Mouse (Mus musculus): ENCODE data around the gene Spsb1. TPM values are rescaled to one million over a fixed set of nuclear protein-coding genes. Genes with fewer than 3 reads are reported as not detected.

Spsb1 gene
- polyA plus RNA-seq, 1 experiment from 2014 or later = 15.6 TPM

- Histone ChIP-seq H3K36me3 (no peaks in the 10 kb centered on the region), H3K4me2 (no peak overlapping the region), H3K9me3 (no peaks in the 10 kb centered on the region), H3K4me1 (no peaks in the 10 kb centered on the region), H3K27ac (no peak overlapping the region), H3K27me3 (replicated peaks) (no peaks in the 10 kb centered on the region), H3K4me3 (replicated peaks) (no peak overlapping the region), H3K9ac (no peak overlapping the region)
- WGBS = 66% methylated on average over 3 of the region's 3 CpGs
- no peak for ATAC-seq (ENCODE audit: insufficient read depth, low FRiP score, low read depth)
Measured at GRCm38 (mm10) chr4:149930755-149931154, 24.1 kb downstream of the Spsb1 start.

- Histone ChIP-seq H3K36me3 (no peaks in the 10 kb centered on the region), H3K4me2 (no peak overlapping the region), H3K27ac (no peak overlapping the region), H3K27me3 (replicated peaks) (no peaks in the 10 kb centered on the region), H3K9ac (no peak overlapping the region), H3K4me1 (peaks cover 40% of the 10 kb centered on the region), H3K9me3 (no peaks in the 10 kb centered on the region), H3K4me3 (replicated peaks) (no peak overlapping the region)
- ATAC-seq (ENCODE audit: insufficient read depth, low FRiP score, low read depth) = no peak
- 78% methylated on average over 4 of the region's 5 CpGs for WGBS
Measured at GRCm38 (mm10) chr4:149923014-149923413, 31.8 kb downstream of the Spsb1 start.

- peak overlapping the region; percentile 72 for H3K27ac ChIP-seq
- WGBS = 33% methylated on average over 14 of the region's 14 CpGs
- H3K27me3 ChIP-seq (replicated peaks) = no peaks in the 10 kb centered on the region
- peaks cover 40% of the 10 kb centered on the region for H3K4me1 ChIP-seq
- H3K36me3 ChIP-seq = no peaks in the 10 kb centered on the region
- no peak overlapping the region for H3K4me3 ChIP-seq (replicated peaks)
- H3K9me3 ChIP-seq = no peaks in the 10 kb centered on the region
- H3K4me2 ChIP-seq = no peak overlapping the region
- ATAC-seq (ENCODE audit: insufficient read depth, low FRiP score, low read depth) = peak; percentile 37; the same call in 1 of the 2 replicates
- H3K9ac ChIP-seq = no peak overlapping the region
Measured at GRCm38 (mm10) chr4:149922121-149922718, 32.6 kb downstream of the Spsb1 start.

GRCm38 (mm10) chr4:149920886-149921285, 34.0 kb downstream of the Spsb1 start:
- Histone ChIP-seq H3K9ac (no peak overlapping the region), H3K4me3 (replicated peaks) (no peak overlapping the region), H3K27ac (peak overlapping the region; percentile 70), H3K4me1 (peaks cover 49% of the 10 kb centered on the region), H3K9me3 (no peaks in the 10 kb centered on the region), H3K36me3 (no peaks in the 10 kb centered on the region), H3K4me2 (no peak overlapping the region; the same call in 1 of the 2 replicates), H3K27me3 (replicated peaks) (no peaks in the 10 kb centered on the region)
- 0 out of 2 replicates have a peak, but pooled peaks have one; percentile 1 for ATAC-seq (ENCODE audit: insufficient read depth, low FRiP score, low read depth)
- 21% methylated on average over 12 of the region's 12 CpGs for WGBS

- Histone ChIP-seq H3K36me3 (no peaks in the 10 kb centered on the region), H3K9ac (no peak overlapping the region), H3K4me1 (peaks cover 55% of the 10 kb centered on the region), H3K4me3 (replicated peaks) (no peak overlapping the region), H3K9me3 (no peaks in the 10 kb centered on the region), H3K27ac (no peak overlapping the region), H3K27me3 (replicated peaks) (no peaks in the 10 kb centered on the region), H3K4me2 (no peak overlapping the region)
- WGBS = 83% methylated on average over 15 of the region's 15 CpGs
- ATAC-seq (ENCODE audit: insufficient read depth, low FRiP score, low read depth) = no peak
Measured at GRCm38 (mm10) chr4:149918455-149919070, 36.3 kb downstream of the Spsb1 start.

DNA sequence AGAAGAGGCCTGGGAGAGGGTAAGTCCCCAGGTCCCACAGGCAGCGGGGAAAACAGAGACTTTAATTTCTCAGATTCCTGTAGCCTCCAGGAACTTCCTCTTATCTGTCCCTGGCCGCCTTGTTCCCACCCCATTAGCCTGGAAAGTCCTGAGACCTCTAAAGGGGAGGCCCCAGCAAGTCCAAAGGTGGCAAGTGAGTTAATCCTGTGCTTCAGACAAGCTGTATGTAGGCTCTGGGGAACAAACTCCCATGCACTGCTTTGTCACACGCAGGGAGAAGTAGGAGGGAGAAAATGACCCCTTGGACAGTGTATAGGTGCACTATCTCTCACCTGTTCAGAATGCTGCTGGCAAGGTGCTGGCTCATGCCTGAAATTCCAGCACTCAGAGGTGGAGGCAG, 38.0 kb downstream of the Spsb1 start:
- Histone ChIP-seq H3K4me1 (peaks cover 47% of the 10 kb centered on the region), H3K9ac (no peak overlapping the region), H3K36me3 (no peaks in the 10 kb centered on the region), H3K27ac (no peak overlapping the region), H3K4me3 (replicated peaks) (no peak overlapping the region), H3K4me2 (no peak overlapping the region), H3K27me3 (replicated peaks) (no peaks in the 10 kb centered on the region), H3K9me3 (no peaks in the 10 kb centered on the region)
- ATAC-seq (ENCODE audit: insufficient read depth, low FRiP score, low read depth) = no peak; the same call in 1 of the 2 replicates
- WGBS = 48% methylated on average over 3 of the region's 3 CpGs

DNA sequence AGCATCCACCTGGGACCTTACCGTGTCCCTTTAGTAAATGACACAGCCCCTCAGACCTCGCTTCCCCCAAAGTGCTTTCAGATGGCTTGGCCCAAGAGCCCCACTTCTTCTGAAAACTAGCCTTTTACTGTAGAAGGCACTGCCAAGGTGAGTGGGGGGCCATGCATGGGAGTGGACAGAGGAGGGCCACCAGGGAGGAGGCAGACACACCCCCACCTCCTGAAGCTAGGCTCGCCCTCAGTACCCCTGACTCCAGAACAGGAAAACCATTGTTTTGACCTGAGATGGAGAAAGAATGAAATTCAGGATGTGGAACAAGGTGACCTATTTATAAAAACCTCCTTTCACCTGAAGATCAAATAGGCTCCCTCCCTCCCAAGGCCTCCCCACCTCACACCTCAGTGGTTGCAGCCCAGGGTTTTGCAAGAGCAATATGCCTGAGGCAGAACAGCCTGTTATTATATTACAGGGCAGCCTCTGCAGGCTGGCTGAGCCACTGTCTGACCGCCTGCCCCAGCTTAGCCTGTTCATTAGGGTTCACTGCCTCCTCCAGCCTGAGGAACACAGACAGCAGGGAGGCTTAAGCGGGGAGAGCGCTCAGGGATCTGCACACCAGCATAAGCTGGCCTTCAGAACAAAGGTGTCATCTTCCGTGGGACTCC, 41.0 kb downstream of the Spsb1 start:
- ATAC-seq (ENCODE audit: insufficient read depth, low FRiP score, low read depth) = no peak
- H3K4me1 ChIP-seq = peaks cover 27% of the 10 kb centered on the region; the same call in 1 of the 2 replicates
- no peaks in the 10 kb centered on the region for H3K9me3 ChIP-seq
- H3K36me3 ChIP-seq = no peaks in the 10 kb centered on the region
- 68% methylated on average over 7 of the region's 7 CpGs for WGBS
- no peak overlapping the region for H3K9ac ChIP-seq
- H3K4me2 ChIP-seq = no peak overlapping the region
- no peak overlapping the region for H3K4me3 ChIP-seq (replicated peaks)
- no peaks in the 10 kb centered on the region for H3K27me3 ChIP-seq (replicated peaks)
- H3K27ac ChIP-seq = no peak overlapping the region

DNA sequence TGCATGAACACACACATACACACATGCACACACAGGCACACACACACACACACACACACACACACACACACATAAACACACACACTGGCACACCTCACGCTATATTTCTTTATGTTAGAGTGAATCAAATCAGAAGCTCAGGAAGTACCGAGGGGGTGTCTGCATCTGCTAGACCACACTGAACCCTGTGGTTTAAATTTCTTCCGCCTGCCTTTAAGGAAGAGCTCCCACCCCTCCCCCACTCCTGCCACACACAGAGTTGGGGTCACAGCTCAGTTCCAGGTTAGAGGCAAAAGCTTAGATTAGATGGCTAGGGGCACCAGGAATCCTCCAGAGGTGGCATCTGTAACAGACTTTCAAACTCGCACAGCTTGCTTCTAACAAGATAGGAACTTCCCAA, 42.4 kb downstream of the Spsb1 start:
- H3K4me3 ChIP-seq (replicated peaks) = no peak overlapping the region
- 47% methylated on average over 4 of the region's 4 CpGs for WGBS
- H3K36me3 ChIP-seq = no peaks in the 10 kb centered on the region
- H3K9ac ChIP-seq = no peak overlapping the region
- no peak overlapping the region for H3K4me2 ChIP-seq
- H3K27ac ChIP-seq = no peak overlapping the region
- no peaks in the 10 kb centered on the region for H3K9me3 ChIP-seq
- peaks cover 21% of the 10 kb centered on the region for H3K4me1 ChIP-seq
- no peaks in the 10 kb centered on the region for H3K27me3 ChIP-seq (replicated peaks)
- no peak for ATAC-seq (ENCODE audit: insufficient read depth, low FRiP score, low read depth)

DNA sequence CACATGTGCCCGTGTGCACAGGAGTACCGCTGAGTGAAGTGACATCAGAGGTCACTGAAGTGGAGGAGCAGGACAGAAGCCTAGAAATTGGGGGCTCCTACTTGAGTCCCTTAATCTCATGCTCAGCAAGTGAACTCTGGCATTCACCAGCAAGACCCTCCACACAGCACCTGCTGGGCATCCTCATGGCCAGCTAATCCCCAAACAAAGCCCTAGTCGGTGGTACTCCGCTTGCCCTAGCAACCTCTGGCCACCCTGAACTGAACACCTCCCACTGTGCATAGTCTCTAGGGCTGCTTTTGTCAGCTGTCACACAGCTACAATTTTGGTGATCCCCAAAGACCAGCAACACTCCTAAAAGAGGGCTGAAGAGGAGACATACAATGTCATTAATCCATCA, 44.3 kb downstream of the Spsb1 start:
- no peak for ATAC-seq (ENCODE audit: insufficient read depth, low FRiP score, low read depth)
- H3K36me3 ChIP-seq = peaks cover 9% of the 10 kb centered on the region; the same call in 1 of the 2 replicates
- peaks cover 11% of the 10 kb centered on the region for H3K4me1 ChIP-seq
- H3K4me3 ChIP-seq (replicated peaks) = no peak overlapping the region
- no peaks in the 10 kb centered on the region for H3K27me3 ChIP-seq (replicated peaks)
- WGBS = 85% methylated on average over 4 of the region's 4 CpGs
- no peak overlapping the region for H3K4me2 ChIP-seq
- H3K9me3 ChIP-seq = no peaks in the 10 kb centered on the region
- no peak overlapping the region for H3K9ac ChIP-seq
- H3K27ac ChIP-seq = no peak overlapping the region

DNA sequence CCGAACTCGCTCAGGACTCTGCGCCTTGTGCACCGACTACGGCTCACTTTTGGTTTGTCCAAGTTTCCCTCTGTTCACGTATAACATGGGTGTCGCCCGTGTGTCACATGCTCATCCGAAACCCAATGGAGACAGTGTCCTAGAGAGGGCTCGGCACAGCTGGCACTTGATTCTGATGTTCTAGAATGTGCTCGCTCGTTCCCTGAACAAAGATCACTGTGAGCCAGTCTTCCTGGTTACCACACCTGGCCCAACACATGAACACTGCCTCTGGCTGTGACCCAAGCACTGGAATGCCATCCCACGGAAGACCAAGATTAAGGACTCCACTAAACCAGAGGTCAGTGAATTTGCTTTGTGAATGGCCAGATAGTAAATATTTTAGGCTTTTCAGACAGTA, 45.3 kb downstream of the Spsb1 start:
- no peak for ATAC-seq (ENCODE audit: insufficient read depth, low FRiP score, low read depth)
- 77% methylated on average over 13 of the region's 13 CpGs for WGBS
- Histone ChIP-seq H3K4me2 (no peak overlapping the region), H3K9me3 (no peaks in the 10 kb centered on the region), H3K4me1 (peaks cover 11% of the 10 kb centered on the region), H3K27ac (no peak overlapping the region), H3K27me3 (replicated peaks) (no peaks in the 10 kb centered on the region), H3K4me3 (replicated peaks) (no peak overlapping the region), H3K9ac (no peak overlapping the region), H3K36me3 (peaks cover 9% of the 10 kb centered on the region; the same call in 1 of the 2 replicates)

DNA sequence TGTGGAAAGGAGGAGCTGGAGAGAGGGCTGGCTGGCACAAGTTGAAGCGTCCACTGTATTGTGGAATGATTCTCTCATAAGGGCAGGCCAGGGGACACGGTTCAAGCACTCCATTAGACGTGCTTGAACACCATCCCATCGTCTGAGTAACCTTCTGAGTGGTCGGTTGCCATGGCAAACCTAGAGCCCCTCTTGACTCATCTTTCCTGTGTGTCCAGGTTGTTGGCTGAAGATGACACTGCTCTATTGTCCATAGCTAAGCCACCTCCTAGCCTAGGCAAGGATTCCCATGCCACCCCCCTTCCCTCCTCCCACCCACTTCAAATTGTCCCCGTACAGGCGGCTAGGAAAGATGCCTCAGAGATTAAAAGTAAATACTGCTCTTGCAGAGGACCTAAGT, 45.9 kb downstream of the Spsb1 start:
- Histone ChIP-seq H3K27me3 (replicated peaks) (no peaks in the 10 kb centered on the region), H3K9me3 (no peaks in the 10 kb centered on the region), H3K4me2 (no peak overlapping the region), H3K36me3 (peaks cover 9% of the 10 kb centered on the region; the same call in 1 of the 2 replicates), H3K4me3 (replicated peaks) (no peak overlapping the region), H3K9ac (no peak overlapping the region), H3K27ac (no peak overlapping the region), H3K4me1 (peaks cover 8% of the 10 kb centered on the region)
- ATAC-seq (ENCODE audit: insufficient read depth, low FRiP score, low read depth) = no peak
- WGBS = 83% methylated on average over 7 of the region's 7 CpGs

DNA sequence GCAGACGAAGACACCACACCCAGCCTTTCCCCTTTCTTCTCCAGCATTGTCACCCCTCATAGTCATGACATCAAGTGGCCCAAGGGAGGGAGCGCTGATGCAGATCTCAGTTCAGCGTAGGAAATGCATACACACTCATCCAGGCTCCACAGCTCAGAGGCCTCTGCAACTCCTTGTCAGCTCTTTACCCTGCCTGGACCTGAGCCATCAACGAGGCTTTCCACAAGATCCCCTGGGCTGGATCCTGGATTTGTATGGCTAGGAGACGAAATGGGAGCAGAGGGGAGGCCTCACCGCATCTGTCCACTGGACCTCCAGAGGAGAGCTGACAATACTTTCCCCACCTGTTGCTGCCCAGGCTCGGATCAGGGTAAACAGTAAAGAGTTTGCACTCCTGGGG, 47.2 kb downstream of the Spsb1 start:
- Histone ChIP-seq H3K4me3 (replicated peaks) (no peak overlapping the region), H3K36me3 (peaks cover 9% of the 10 kb centered on the region; the same call in 1 of the 2 replicates), H3K4me2 (no peak overlapping the region), H3K9me3 (no peaks in the 10 kb centered on the region), H3K9ac (no peak overlapping the region), H3K27me3 (replicated peaks) (no peaks in the 10 kb centered on the region), H3K27ac (no peak overlapping the region), H3K4me1 (peaks cover 3% of the 10 kb centered on the region)
- whole genome bisulfite sequencing = 46% methylated on average over 7 of the region's 7 CpGs
- ATAC-seq (ENCODE audit: insufficient read depth, low FRiP score, low read depth) = no peak

All from stomach, embryonic 15.5 days (tissue).